Mouse (Mus musculus): Measurements from ENCODE around the gene Ltb.
"Not testable (repeated sequence)": the region's sequence is repeated elsewhere in the genome, so short reads cannot be mapped to it uniquely, and the experiment has no call there.

Ltb gene

DNA sequence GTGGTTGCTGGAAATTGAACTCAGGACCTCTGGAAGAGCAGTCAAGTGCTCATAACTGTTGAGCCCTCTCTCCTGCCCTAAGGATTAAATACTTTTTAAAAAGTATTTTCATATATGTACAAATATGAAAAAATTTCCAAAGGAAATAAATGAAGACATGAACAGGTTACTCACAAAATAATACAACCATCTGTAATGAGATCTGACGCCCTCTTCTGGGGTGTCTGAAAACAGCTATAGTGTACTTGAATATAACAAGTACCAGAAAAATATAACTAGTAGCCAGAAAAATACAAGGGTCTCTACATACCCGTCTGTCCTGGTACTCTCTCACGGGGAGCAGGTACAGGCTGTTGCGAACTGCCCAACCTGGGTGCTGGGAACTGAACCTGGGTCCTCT lies 30.4 kb downstream of the Ltb start:
- no peak for DNase-seq (ENCODE audit: extremely low spot score)

DNA sequence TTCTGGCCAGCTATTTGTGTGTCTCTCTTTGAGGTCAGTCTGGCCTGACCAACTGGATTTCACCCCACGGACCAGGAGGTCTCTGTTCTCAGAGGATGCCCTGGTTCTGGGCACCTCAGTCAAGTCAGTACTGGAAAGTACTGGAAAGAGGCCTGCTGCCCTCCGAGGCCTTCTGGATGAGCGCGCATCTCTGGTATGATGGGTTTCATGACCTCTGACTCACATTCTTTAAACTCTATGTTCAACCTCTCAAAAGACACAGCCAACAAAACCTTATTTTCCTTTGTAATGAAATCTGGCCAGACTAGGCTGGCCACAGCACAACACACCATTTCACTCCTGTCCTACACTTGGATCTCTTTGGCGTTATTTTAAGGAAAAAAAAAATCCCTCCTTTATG lies 31.2 kb downstream of the Ltb start:
- no peak for DNase-seq (ENCODE audit: extremely low spot score)

DNA sequence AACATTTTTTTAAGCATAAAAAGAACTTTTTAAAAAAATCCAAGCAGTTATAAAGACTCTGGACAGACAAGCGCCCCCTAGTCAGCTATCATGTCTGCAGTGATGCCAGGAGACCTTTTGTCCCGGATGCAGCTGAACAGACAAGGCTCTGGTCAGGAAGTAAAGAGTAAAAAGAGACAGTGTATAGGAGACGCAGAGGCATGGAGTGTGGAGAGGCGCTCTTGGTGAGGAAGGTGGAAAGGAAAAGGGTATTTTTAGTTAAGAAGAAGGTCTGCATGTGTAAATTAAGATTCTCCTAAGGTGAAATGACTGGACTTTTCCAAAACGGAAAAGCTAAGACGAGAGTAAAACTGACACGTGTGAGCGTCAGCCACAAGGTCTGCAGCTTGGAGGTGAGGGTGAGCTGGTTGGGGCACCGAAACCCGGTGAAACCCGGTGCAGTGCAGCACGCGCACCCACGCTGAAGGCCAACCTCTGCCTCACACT lies 32.4 kb downstream of the Ltb start:
- no peak for DNase-seq (ENCODE audit: extremely low spot score)

DNA sequence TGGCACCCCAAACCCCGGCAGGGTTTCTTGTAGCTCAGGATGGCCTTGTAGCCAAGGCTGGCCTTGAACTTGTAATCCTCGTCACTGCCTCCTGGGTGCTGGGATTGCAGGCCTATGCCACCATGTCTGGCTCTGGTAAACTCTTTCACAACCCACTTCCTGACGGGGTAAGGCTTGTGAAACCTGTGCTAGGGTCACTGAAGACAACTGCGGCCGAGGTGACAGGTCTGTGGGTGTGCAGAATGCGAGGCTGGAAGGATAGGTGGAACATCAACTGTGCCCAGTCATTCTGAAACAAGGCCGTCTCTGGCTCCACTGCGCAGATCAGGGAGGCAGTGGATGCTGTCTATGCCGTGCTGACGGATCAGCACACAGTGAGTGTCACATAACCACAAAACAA lies 36.8 kb downstream of the Ltb start:
- no peak for DNase-seq (ENCODE audit: extremely low spot score)

DNA sequence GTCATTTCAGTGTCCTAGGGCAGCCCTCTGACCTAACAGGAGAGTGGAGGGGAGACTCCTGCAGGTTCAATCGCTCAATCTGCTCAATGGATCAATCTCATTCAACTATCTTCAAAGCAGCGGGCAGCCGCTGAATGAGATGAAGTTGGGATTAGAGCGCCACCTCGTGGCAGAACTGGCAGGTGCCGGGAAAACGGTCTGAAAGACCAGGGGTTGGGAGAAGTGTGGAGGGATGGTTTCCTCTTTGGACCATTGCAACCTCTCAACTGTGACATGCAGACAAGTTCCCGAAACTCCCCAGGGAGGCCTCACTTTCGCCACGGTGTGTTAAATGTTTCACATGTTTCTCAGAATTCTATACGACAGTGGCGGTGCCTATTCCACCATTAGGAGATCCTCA lies 37.8 kb downstream of the Ltb start:
- peak; percentile 83 for DNase-seq (ENCODE audit: extremely low spot score)

DNA sequence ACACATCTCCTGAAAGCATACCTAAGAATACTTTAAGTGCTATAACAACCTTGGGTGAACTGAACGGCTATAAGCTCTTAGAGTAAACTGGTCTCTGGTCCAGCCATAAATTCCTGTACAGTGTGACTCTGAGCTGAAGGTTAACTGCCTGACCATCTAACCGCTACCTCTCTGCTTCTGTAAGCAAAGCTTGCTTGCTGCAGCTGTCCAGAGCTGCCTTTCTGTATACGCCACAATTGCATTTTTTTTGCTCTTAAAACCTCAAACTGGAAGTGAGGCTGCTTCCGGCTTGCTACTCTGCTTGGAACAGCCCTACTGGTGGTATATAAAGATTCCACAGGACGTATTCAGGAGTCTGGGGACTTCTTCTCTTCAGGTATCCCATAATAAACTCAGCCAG lies 38.4 kb downstream of the Ltb start:
- DNase-seq (ENCODE audit: extremely low spot score): no peak

DNA sequence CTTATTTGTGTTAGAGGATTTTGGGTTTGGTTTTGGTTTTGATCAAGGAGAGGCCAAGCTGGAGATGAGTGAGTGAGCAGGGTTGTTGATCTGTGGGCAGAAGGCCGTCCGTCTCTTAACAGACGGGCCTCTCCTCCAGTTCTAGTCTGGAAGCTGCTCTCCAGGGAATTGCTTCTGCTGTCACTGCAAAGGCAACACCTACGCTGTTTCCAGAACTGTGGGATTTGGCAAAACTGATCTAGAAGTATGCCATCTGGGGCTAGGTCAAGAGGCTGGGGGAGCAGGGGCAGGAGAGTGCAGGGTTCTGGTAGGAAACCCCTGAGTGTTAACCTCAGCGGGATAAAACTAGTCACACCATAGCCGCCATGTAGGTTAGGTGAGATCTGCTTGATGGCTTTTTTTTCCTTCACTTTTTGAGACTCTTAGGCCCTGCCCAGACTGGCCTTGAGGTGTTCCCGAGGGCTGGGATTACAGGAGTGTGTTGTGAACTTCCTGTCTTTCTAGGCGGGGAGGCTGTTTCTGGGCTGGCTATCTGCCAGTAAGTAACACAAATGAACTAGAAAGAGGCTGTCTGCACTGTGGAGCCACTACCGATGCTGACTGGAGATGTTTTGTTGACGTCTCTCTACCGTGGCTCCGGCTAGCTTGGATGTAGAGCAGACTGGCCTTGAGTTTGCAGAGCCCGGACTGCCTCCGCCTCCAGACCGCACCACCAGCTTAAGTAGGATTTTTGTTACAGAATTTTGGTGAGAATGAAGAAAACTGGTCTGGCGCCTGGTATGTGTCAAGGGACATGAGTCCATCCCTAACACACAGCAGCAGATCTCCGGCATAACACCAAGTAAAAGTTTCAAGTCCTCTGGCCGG lies 39.1 kb downstream of the Ltb start, which contains the start of gene Atp6v1g2:
Gene Atp6v1g2 (plus strand): TSS at position 547 of the 867 bp plus-strand sequence.
- DNase-seq (ENCODE audit: extremely low spot score): no peak

DNA sequence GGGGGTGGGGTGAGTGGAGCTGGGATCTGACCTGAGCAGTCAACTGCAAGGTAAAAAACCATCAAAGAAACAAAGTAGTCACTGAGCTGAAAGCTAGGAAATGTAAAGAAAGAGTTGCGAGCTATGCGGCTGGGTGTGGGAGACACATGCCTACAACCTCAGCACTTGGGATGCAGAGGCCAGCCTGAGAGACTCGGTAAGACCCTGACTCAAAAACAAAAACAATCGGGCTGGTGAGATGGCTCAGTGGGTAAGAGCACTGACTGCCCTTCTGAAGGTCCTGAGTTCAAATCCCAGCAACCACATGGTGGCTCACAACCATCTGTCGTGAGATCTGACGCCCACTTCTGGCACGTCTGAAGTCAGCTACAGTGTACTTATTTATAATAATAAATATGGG lies 39.9 kb downstream of the Ltb start:
- not testable (repeated sequence) for DNase-seq (ENCODE audit: extremely low spot score)

DNA sequence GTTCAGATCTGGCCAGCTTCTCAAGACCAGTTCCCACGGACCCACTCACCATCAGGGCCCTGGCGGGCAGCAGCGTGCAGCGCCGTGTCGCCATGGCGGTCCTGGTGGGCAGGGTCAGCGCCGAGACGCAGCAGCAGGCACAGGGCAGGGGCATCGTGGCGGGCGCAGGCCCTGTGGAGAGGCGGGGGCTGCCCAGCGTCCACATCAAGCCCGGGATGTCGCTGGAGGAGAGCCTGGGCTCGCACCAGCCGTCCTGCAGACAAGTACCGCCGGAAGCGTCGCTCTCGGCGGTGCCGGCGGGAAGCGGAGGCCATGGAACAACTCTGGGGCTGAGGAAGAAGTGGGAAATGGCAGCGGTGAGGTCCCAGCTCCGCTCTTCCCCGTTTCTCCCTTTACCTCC lies 40.7 kb downstream of the Ltb start:
- peak; percentile 71 for DNase-seq (ENCODE audit: extremely low spot score)

DNA sequence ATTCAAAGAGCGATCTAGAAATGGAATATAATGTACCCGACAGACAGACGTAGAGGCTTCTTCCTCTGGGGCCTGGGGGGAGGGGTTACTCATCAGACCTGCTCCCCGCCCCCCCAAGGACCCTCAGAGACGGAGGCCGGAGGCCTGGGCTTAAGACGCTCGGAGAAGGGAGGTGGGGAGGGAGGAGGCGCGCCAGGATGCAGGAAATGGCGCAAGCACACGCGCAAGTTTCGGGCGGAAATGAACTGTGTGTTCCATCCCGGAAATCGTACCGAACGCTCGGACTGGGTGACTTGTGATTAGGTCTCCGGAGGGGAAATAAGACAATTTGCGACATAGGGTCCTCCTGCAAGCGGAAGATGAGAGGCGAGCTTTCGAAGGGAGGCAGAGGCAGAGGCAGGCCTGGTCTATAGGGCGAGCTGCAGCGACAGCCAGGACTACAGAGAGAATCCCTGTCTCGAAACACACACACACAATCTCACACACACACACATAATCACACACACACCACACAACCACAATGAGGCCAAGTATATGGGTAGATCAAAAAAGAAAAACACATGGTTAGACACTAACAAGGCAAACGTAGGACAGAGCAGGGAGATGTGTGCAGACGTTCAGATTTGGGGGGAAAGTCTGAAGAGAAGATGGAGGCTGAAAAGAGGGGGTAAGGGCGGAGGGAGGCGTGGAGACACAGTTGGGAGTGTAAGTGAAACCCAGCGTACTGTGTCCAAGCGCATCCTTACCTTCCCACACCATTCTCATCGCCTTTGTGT lies 41.6 kb downstream of the Ltb start, which contains the start of gene Nfkbil1:
Gene Nfkbil1 (minus strand): TSS at position 179 of the 776 bp plus-strand sequence.
- DNase-seq (ENCODE audit: extremely low spot score): peak; percentile 88

DNA sequence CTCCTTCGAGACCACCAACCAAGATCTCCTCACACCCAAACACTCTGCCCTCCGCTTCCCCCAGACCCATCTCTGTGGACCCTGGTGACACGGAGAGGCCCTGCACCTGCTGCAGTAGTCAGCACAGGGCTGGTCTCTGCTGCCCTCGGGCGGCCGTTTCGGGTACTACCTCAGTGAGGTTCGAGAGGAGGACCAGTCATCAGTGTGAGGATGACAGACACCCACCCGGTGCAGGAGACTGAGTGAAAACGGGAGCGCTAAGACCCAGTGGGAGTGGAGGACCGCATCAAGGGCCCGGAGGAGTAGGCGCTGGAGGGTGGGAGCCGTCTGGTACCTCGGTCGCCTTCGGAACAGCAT lies 42.1 kb downstream of the Ltb start:
- peak; percentile 98 for DNase-seq (ENCODE audit: extremely low spot score)

DNA sequence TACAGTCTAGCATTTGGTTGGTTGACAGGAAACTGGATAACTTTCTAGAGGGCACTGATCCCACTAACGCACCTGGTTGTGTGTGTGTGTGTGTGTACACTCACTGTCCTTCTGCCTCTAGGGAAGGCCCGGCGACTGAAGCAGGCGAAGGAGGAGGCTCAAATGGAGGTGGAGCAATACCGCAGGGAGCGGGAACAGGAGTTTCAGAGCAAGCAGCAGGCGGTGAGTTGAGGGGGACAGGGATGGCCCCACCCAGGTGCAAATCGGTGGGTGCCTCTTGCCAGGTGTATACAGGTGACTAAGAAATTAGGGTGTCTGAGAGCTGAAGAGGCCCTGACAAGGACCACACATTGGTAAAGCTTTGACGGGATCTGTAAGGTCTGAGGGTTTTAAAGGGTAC lies 42.8 kb downstream of the Ltb start:
- no peak for DNase-seq (ENCODE audit: extremely low spot score)

DNA sequence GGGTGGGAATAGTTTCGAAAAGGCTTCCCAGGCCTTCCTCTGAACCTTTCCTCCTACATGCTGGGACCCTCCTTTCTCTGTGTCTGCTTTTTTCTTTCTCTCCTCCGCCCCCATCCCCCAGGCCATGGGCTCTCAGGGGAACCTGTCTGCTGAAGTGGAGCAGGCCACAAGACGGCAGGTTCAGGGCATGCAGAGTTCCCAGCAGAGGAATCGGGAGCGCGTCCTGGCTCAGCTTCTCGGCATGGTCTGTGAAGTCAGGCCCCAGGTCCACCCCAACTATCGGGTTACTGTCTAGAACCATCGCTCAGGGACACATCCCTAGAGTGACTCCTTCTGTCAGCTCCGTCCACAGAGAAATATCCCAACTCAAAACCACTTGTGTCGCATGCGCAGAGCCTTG lies 43.3 kb downstream of the Ltb start:
- DNase-seq (ENCODE audit: extremely low spot score): no peak

DNA sequence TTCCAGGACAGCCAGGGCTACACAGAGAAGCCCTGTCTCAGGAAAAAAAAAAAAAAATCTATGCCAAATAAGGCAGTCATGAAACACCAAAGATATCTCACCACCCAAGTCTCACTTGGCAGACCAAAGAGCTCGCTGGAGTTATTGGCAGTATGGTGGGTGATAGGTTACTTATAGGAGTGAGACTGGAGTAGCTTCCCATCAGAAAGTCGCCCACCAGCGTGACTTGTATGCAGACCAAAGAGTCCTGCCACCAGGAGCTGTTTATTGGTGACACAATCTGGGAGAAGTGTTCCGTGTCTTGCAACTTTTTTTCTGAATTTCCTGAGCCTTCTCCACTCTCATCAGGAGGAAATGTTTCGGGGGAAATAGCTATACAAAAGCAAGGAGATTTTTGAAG lies 45.5 kb downstream of the Ltb start:
- no peak for DNase-seq (ENCODE audit: extremely low spot score)

DNA sequence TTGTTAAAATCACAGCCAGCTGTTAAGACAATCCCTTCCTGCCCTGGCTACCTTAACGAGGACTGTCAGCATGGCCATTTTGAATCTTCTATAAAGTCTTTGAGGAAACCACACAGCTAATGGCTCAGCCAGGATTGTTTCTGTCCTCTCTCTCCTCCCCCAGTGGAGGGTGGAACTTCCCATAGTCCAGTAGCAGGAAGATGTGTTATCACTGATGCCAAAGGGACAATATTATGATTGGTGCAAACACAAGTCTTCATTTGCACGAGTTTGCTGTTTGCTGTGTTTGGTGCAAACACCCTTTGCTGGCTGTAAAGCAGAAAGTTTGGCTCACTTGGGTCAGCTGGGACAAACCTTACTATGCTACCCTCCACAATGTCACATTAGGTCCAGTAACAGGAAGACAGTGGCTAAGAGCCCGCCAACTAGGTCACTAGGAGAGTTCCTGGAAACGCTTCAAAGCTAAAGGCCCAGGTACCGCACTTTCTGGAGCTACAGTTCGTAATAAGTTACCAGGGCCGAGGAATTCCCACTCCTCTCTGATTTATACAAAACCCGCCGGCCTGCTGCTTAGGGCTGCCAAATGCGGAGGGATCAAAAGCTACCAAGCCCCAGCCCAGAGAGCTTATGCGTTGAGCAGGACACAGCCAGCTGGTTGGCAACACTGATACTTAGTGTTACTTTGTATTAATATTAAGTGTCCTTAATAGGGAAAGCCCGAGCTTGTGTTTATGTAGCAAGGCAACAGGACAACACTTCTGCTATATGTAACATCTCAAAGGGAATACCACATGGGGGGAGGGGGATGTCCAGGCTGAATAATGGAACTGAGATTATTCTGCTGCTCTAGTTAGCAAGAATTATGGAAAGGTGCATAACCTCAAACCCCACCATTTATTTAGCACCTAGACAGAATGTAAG lies 46.4 kb downstream of the Ltb start:
- DNase-seq (ENCODE audit: extremely low spot score): no peak

DNA sequence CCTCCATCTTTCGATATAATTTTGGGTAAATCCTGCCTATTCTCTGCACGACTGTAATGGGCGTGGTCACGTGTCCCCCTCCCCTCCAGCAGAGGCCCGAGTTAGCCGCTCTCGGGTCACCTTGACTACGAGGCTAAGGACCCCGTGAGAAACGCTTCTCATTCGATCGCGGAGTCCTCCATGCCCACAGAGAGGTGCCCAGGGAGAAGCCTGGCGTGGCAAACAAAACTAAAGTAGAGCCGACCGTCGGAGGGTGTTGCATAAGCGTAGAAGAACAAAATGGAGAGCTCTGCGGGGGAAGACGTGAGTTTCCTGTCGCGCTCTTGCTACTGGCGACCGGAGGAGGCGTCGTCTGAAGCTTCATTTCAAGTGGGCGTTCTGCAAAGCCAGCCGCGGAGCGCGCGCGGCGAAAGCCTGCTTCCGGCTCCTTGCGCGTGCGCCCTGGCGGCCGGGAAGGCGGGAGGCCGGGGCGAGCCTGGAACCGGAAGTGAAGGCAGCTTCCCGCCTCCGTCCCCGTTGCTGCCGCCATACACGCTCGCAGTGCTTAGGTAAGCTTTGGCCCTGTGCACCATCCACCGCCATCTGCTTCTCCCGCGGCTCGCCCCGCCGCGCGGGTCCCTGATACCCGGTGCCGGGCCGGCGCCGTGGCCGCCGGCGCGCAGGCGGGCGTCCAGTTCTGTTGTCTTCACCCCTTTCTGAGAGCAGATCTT lies 47.2 kb downstream of the Ltb start, which contains the start of gene Ddx39b:
Gene Ddx39b (plus strand): TSS at position 442 of the 710 bp plus-strand sequence.
- peak; percentile 97 for DNase-seq (ENCODE audit: extremely low spot score)

DNA sequence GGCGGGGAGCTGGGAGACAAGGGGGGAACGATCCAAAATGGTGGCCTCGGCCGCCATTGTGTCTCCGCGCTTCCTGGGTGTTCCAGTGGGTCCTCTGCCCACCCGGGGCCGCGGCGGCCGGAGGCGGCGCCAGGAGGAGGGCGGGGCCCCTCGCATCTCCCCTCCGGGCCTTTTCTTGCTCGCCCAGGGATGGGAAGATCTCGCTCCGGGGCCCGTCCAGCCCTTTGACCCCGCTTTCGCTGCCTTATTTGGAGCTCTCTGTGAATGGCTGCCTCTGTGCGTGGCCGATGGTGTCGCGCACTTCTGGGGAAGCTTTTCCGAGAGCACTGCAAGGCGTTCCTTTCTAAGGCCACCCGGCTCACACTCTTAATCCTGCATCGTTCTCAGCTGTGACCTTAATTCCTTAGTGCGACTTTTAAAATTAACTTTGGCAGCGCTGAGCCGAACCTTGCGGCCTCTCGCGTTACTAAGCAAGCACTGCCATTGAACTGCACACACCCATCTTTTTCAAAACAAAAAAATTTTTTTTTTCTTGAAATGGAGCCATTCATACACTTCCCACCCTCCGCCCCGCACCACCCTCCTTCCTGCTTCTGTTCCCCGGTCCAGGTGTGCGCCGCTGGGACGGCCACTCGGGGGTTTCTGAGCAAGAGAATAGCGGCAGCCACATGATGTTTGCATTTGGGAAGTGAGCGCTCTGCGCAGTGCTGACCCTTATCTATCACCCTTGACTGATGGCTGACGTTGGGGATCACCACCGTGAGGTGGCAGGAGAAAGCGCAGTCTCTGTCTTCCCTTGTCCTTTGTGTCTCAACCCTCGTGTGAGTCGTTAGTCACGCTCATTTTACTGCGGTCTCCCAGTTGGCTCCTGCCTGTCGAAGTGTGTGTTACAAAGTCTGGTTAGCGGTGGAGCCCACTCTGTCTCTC lies 48.0 kb downstream of the Ltb start:
- DNase-seq (ENCODE audit: extremely low spot score): peak; percentile 68

DNA sequence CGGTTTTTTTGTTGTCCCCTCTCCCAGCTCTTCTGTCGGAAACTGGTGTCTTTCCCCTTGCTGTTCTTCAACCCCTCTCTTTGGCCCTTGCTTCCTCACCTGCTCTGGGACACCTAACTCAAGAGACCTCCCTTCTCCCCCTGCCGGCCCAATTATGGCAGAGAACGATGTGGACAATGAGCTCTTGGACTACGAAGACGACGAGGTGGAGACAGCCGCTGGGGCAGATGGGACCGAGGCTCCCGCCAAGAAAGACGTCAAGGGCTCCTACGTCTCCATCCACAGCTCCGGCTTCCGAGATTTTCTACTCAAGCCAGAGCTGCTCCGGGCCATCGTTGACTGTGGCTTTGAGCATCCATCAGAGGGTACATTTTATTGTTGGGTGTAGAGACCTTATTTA lies 48.8 kb downstream of the Ltb start:
- peak; percentile 61 for DNase-seq (ENCODE audit: extremely low spot score)

DNA sequence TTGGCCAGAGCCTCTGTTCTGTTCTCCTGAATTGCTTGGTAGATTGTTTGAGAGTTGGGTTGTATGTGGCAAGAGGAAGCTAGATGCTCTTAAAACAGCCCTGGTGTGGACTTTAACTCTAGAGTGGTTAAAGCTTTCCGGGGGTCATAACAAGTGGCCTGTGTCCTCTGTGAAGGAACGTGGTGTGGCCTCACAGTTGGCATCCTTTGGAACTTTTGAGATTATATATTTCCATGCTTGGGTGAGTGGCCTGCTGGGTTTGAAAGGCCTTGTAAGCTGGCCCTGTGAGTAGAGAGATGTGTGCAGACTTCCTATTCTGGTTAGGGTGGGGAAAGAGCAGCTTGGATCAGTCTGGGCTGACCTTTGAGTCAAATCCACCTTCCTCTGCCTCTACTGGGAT lies 50.8 kb downstream of the Ltb start:
- no peak for DNase-seq (ENCODE audit: extremely low spot score)
